Mouse (Mus musculus) stomach, postnatal 0 days (tissue): ENCODE results near the gene Olfr157. TPM values are rescaled to one million over a fixed set of nuclear protein-coding genes. Genes with fewer than 3 reads are reported as not detected.

Experiments
- ATAC-seq: fragments of 200-750 bp; cut with Nextera tagmentation; 2 replicates; pipeline ENCODE4 v1.8.0; 2017; ENCODE audit not compliant: low FRiP score, low TSS enrichment
- DNase-seq: peaks from one replicate; pipeline ENCODE4 v3.0.0-alpha.2; 2016; ENCODE audit warnings: low spot score
- H3K27ac ChIP-seq: fragments of 300-500 bp; sonication (generic); replicated peaks from 2 replicates; pipeline ENCODE4 v1.5.1; 2014; ENCODE audit warnings: mild to moderate bottlenecking, control low read depth
- H3K27me3 ChIP-seq: fragments of 300-500 bp; sonication (generic); 2 replicates; pipeline ENCODE4 v1.6.1; 2014; ENCODE audit warnings: low read length; ENCODE audit not compliant: control insufficient read depth, insufficient read depth
- H3K36me3 ChIP-seq: fragments of 300-500 bp; sonication (generic); 2 replicates; pipeline ENCODE4 v1.6.1; 2014; ENCODE audit warnings: low read length, mixed read lengths; ENCODE audit not compliant: control insufficient read depth, insufficient read depth
- H3K4me1 ChIP-seq: fragments of 300-500 bp; sonication (generic); replicated peaks from 2 replicates; pipeline ENCODE4 v1.6.1; 2014; ENCODE audit warnings: antibody characterized with exemption; ENCODE audit not compliant: control insufficient read depth, insufficient read depth
- H3K4me2 ChIP-seq: fragments of 300-500 bp; sonication (generic); replicated peaks from 2 replicates; pipeline ENCODE4 v1.6.1; 2014; ENCODE audit warnings: low read depth, mild to moderate bottlenecking, control low read depth, moderate library complexity
- H3K4me3 ChIP-seq: fragments of 300-500 bp; sonication (generic); 2 replicates; pipeline ENCODE4 v1.5.1; 2014; ENCODE audit warnings: low read depth, low read length, control low read depth
- H3K9ac ChIP-seq: fragments of 300-500 bp; sonication (generic); 2 replicates; pipeline ENCODE4 v1.6.1; 2014; ENCODE audit warnings: mild to moderate bottlenecking, low read length, control low read depth, mixed read lengths
- H3K9me3 ChIP-seq: fragments of 300-500 bp; sonication (generic); 2 replicates; pipeline ENCODE4 v1.6.1; 2016; ENCODE audit warnings: low read length; ENCODE audit not compliant: control insufficient read depth
- CTCF ChIP-seq: IDR thresholded peaks from 2 replicates; pipeline ENCODE4 v1.5.1; 2016; ENCODE audit warnings: antibody characterized with exemption, low read depth, mild to moderate bottlenecking, moderate library complexity
- EP300 ChIP-seq: optimal IDR thresholded peaks from 2 replicates; pipeline ENCODE3; 2016; ENCODE audit warnings: antibody characterized with exemption
- WGBS: fragments of 180-500 bp; shearing (Covaris S2); extraction: QIAGEN DNeasy Blood & Tissue Kit; methylation state at CpG from one replicate; pipeline ENCODE4 v1.1.7; 2014; 5-methylcytosine and 5-hydroxymethylcytosine counted together
- polyA plus RNA-seq: library from polyadenylated mRNA; unstranded; fragments of >200 nt; fragmentation: Nextera tagmentation; extraction: Ambion mirVana; gene quantifications from 2 replicates; pipeline ENCODE4 v1.2.1, GENCODE M21; 2015

Olfr157 gene
- polyA plus RNA-seq, 1 experiment from 2014 or later, result 0.04 TPM

GRCm38 (mm10) chr4:43875160-43875918, 35.3 kb upstream of the Olfr157 start, which contains the start of gene Reck:
Gene Reck, plus strand, starts transcription at chr4:43875530.
- Histone ChIP-seq H3K4me3 (peak within 1 kb of the TSS; percentile 90), H3K27ac (peak within 1 kb of the TSS; percentile 40; the same call in 1 of the 2 replicates), H3K9me3 (no peaks in the 10 kb centered on the region), H3K9ac (peak within 1 kb of the TSS; percentile 78), H3K4me1 (0 out of 2 replicates have a peak, but pooled peaks cover 4% of the 10 kb centered on the region), H3K36me3 (no peaks in the 10 kb centered on the region), H3K27me3 (no peaks in the 10 kb centered on the region), H3K4me2 (peak within 1 kb of the TSS; percentile 97)
- DNase-seq, result peak; percentile 84
- ATAC-seq, result peak; percentile 89
- no peak for TF ChIP-seq EP300
- no peak for TF ChIP-seq CTCF
- WGBS, result under 1% methylated on average over 65 of the region's 73 CpGs

- H3K4me3 ChIP-seq, result no peak overlapping the region
- TF ChIP-seq EP300 (no peak), CTCF (no peak)
- H3K4me2 ChIP-seq, result no peak overlapping the region
- 39% methylated on average over 7 of the region's 7 CpGs for WGBS
- DNase-seq, result peak; percentile 8
- 0 out of 2 replicates have a peak, but pooled peaks cover 4% of the 10 kb centered on the region for H3K4me1 ChIP-seq
- ATAC-seq, result no peak
- H3K27ac ChIP-seq, result no peak overlapping the region
- H3K27me3 ChIP-seq, result no peaks in the 10 kb centered on the region
- H3K9ac ChIP-seq, result no peak overlapping the region
- H3K9me3 ChIP-seq, result no peaks in the 10 kb centered on the region
- no peaks in the 10 kb centered on the region for H3K36me3 ChIP-seq
Measured at GRCm38 (mm10) chr4:43874501-43874900, 34.5 kb upstream of the Olfr157 start.

DNA sequence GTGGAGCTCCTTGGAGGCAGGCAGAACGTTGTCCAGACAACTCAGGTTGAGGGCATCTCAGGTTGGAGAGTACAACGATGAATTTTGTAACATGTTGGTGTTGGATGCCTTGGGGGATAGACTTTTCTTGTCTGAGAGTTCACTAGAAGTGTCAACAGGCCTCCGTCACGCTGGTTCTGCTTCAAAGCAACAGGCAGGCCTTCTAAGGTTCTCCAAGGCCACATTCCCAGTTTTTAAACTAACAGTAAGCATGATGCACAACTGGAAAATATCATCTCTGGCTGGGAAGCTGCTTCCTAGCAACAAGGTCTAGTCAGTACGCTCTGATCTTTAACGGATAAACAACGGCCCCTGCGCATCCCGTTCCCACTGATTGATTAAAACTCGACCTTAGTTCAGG, 29.8 kb upstream of the Olfr157 start:
- no peak for DNase-seq
- Histone ChIP-seq H3K4me3 (no peak overlapping the region), H3K4me2 (no peak overlapping the region), H3K4me1 (0 out of 2 replicates have a peak, but pooled peaks cover under 1% of the 10 kb centered on the region), H3K9ac (no peak overlapping the region), H3K36me3 (no peaks in the 10 kb centered on the region), H3K27me3 (no peaks in the 10 kb centered on the region), H3K9me3 (no peaks in the 10 kb centered on the region; the same call in 1 of the 2 replicates), H3K27ac (no peak overlapping the region)
- 72% methylated on average over 10 of the region's 10 CpGs for WGBS
- TF ChIP-seq CTCF (no peak), EP300 (no peak)
- ATAC-seq, result no peak

- TF ChIP-seq CTCF (peak; percentile 36; the same call in 1 of the 2 replicates), EP300 (no peak)
- no peaks in the 10 kb centered on the region for H3K9me3 ChIP-seq
- WGBS, result 61% methylated on average over 4 of the region's 4 CpGs
- no peak overlapping the region for H3K4me3 ChIP-seq
- H3K9ac ChIP-seq, result no peak overlapping the region
- no peaks in the 10 kb centered on the region for H3K27me3 ChIP-seq
- H3K27ac ChIP-seq, result no peak overlapping the region
- no peaks in the 10 kb centered on the region for H3K36me3 ChIP-seq
- ATAC-seq (no peak), DNase-seq (no peak)
- no peak overlapping the region for H3K4me2 ChIP-seq
- no peaks in the 10 kb centered on the region for H3K4me1 ChIP-seq
Measured at GRCm38 (mm10) chr4:43863298-43863697, 23.3 kb upstream of the Olfr157 start.

DNA sequence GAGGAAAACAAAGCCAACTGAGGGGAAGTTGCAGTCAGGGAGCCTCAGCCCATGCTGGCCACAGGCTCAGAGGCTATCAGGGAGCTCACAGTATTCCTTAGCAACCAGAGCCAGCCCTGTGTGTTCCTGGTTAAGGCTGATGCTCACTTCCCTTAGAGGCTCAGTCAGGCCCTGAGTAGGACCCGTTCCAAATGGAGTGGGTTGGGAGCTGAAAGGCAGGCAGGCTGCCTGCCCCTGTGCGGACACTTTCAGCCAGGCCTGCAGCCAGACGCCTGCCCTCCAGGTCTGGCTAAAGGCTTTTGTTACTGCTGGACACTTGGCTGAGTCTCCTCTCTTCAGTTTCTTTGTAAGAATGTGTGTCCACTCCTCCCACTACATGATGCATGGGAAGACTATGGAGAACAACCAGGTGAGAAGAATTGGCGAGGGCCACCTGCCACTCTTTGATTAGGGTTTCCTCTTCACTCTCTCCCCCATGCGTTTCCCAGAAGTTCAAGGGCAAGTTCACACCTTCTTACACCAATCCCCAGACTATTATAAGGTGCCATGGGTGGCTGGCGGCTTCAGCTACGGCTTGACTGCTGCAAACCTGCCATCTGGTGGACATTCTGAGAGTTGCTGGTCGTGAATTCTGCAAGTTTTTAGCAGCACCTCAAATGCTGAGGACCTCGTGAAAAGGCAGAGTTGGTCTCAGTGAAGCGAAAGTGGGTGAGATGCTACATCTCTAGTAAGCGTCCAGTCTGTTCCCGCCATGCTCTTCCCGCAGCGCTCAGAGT, 20.9 kb upstream of the Olfr157 start:
- 14% methylated on average over 14 of the region's 14 CpGs for WGBS
- no peak overlapping the region for H3K27ac ChIP-seq
- no peaks in the 10 kb centered on the region for H3K9me3 ChIP-seq
- H3K27me3 ChIP-seq, result no peaks in the 10 kb centered on the region
- H3K9ac ChIP-seq, result no peak overlapping the region
- H3K4me1 ChIP-seq, result no peaks in the 10 kb centered on the region
- TF ChIP-seq CTCF, result peak; percentile 97
- no peak for TF ChIP-seq EP300
- H3K4me2 ChIP-seq, result no peak overlapping the region
- no peak for ATAC-seq
- DNase-seq, result peak; percentile 74
- no peak overlapping the region for H3K4me3 ChIP-seq
- H3K36me3 ChIP-seq, result no peaks in the 10 kb centered on the region

DNA sequence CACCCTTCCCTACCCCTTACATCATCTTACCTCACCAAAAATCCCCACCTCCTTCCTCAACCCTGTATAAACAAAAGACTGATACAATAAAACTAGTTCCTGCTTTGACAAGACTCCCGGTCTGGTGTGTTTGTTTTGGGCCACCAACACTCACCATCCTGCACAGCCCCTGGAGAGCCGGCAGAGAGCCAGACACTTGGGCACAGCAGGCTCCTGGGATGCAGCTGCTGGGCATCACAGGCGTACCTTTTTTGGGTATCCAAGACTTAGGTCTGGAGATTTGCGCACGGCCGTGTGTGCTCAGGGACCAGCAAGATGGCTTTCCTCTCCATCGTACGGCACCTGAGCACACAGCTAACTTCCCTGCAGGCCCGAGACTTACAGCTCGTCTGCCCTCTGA, 19.9 kb upstream of the Olfr157 start:
- Histone ChIP-seq H3K36me3 (no peaks in the 10 kb centered on the region), H3K27ac (no peak overlapping the region), H3K27me3 (no peaks in the 10 kb centered on the region), H3K4me3 (no peak overlapping the region), H3K9ac (no peak overlapping the region), H3K9me3 (no peaks in the 10 kb centered on the region), H3K4me1 (no peaks in the 10 kb centered on the region), H3K4me2 (no peak overlapping the region)
- ATAC-seq (no peak; the same call in 1 of the 2 replicates), DNase-seq (no peak)
- TF ChIP-seq CTCF (no peak), EP300 (no peak)
- 75% methylated on average over 10 of the region's 10 CpGs for WGBS
